8 mouse cellular contexts compared by ENCODE assay signal in genomic region chr1:191075199-191075883, GRCm38 (mm10). TPM values are rescaled to one million over a fixed set of nuclear protein-coding genes. Genes with fewer than 3 reads are reported as not detected.
DNase-seq lines count a peak whose midpoint lies in the region; ATAC-seq and TF ChIP-seq lines count a peak whose summit lies in the region.

No protein-coding gene starts in this region.

- H3K4me3 ChIP-seq in bone marrow, adult 2 months (replicated peaks; ENCODE audit: control insufficient read depth, low read depth, low read length): no peak overlapping the region
- H3K4me3 ChIP-seq in kidney, adult 2 months (ENCODE audit: insufficient read depth, low read depth, low read length): peak overlapping the region; percentile 29; the same call in 1 of the 2 replicates
- no peak overlapping the region for H3K4me3 ChIP-seq in liver, embryonic 16.5 days (ENCODE audit: low read depth, low read length)

- no peak overlapping the region for H3K27ac ChIP-seq in bone marrow, adult 2 months (ENCODE audit: control insufficient read depth, insufficient read depth, low read depth, low read length, poor library complexity)
- H3K27ac ChIP-seq in kidney, adult 2 months (ENCODE audit: insufficient read depth, low read depth, low read length): peak overlapping the region; percentile 95
- 0 out of 2 replicates have a peak overlapping the region, but pooled peaks have one; percentile 29 for H3K27ac ChIP-seq in liver, embryonic 16.5 days (ENCODE audit: low read length)

- H3K9me3 ChIP-seq in liver, embryonic 16.5 days (replicated peaks; ENCODE audit: control insufficient read depth, low read length): no peaks in the 10 kb centered on the region

- H3K4me1 ChIP-seq in bone marrow, adult 2 months (ENCODE audit: control insufficient read depth, insufficient read depth, low read length): peaks cover 6% of the 10 kb centered on the region; the same call in 1 of the 2 replicates
- H3K4me1 ChIP-seq in kidney, adult 2 months (ENCODE audit: control insufficient read depth, insufficient read depth, low read length): peaks cover 10% of the 10 kb centered on the region; the same call in 1 of the 2 replicates
- peaks cover 7% of the 10 kb centered on the region for H3K4me1 ChIP-seq in liver, embryonic 16.5 days (ENCODE audit: control insufficient read depth, low read depth, low read length)

- H3K9ac ChIP-seq in liver, embryonic 16.5 days (ENCODE audit: low read depth, low read length): no peak overlapping the region

- TF ChIP-seq POLR2A in bone marrow, adult 2 months (IDR thresholded peaks at IDR 0.05; ENCODE audit: borderline replicate concordance, control insufficient read depth, low read depth, low read length): no peak
- no peak for TF ChIP-seq POLR2A in kidney, adult 2 months (IDR thresholded peaks at IDR 0.05; ENCODE audit: low read depth, low read length)

- H3K4me2 ChIP-seq in liver, embryonic 16.5 days (ENCODE audit: low read depth, low read length): no peak overlapping the region

- H3K36me3 ChIP-seq in kidney, adult 2 months (ENCODE audit: control insufficient read depth, insufficient read depth, low read length): no peaks in the 10 kb centered on the region
- peaks cover 70% of the 10 kb centered on the region for H3K36me3 ChIP-seq in liver, embryonic 16.5 days (ENCODE audit: control insufficient read depth, insufficient read depth)

- peak; percentile 30; the same call in 1 of the 2 replicates for ATAC-seq in liver, embryonic 16.5 days (ENCODE audit: low read depth)

- H3K27me3 ChIP-seq in kidney, adult 2 months (replicated peaks; ENCODE audit: control insufficient read depth, insufficient read depth, low read length): no peaks in the 10 kb centered on the region
- H3K27me3 ChIP-seq in liver, embryonic 16.5 days (ENCODE audit: control insufficient read depth, insufficient read depth, low read depth, low read length): no peaks in the 10 kb centered on the region

- peak; percentile 35; the same call in 1 of the 2 replicates for TF ChIP-seq CTCF in bone marrow, adult 2 months (IDR thresholded peaks at IDR 0.05; ENCODE audit: control insufficient read depth, insufficient read depth, low read length)
- TF ChIP-seq CTCF in kidney, adult 2 months (conservative IDR thresholded peaks at IDR 0.05; ENCODE audit: insufficient read depth, insufficient read length, low read depth, low read length): peak; percentile 86

- 43% methylated on average over 10 of the region's 10 CpGs for WGBS in bone marrow, adult 2 months
- 37% methylated on average over 10 of the region's 10 CpGs for WGBS in kidney, adult 2 months
- 50% methylated on average over 10 of the region's 10 CpGs for WGBS in liver, embryonic 16.5 days (ENCODE audit: insufficient replicate concordance)

- peak; percentile 14 for DNase-seq in thymus, postnatal 14 days
- DNase-seq in thymus, postnatal 36 days: no peak
- DNase-seq in forelimb bud, embryonic 11.5 days (ENCODE audit: low read depth, low spot score): peak; percentile 65
- DNase-seq in kidney, adult 2 months: peak; percentile 82
- peak; percentile 56 to 63 for DNase-seq in right cerebral cortex, adult 2 months (ENCODE audit: low spot score in 2 of 2)
- DNase-seq in T-cell, adult 2 months (ENCODE audit: low spot score): no peak

RNA-seq across cellular contexts. Expression of gene Nsl1, which starts 12.5 kb away (rescaled TPM):
- 5.5 and 10.6 TPM in 2 replicates for polyA plus RNA-seq in bone marrow, adult 2 months (2011; ENCODE audit: insufficient read depth, insufficient read length, low replicate concordance, missing spikeins)
- polyA plus RNA-seq in kidney, adult 2 months (2012; rRNA removed): 0.31 and 0.43 TPM in 2 replicates
- polyA plus RNA-seq in liver, embryonic 16.5 days (2015; fragmentation: Nextera tagmentation; extraction: Ambion mirVana): 12.7 and 13.5 TPM in 2 replicates

RNA-seq across cellular contexts. Expression of gene Tatdn3, which starts 12.6 kb away (rescaled TPM):
- polyA plus RNA-seq in bone marrow, adult 2 months (2011; ENCODE audit: insufficient read depth, insufficient read length, low replicate concordance, missing spikeins): 11.1 and 29.6 TPM in 2 replicates
- polyA plus RNA-seq in kidney, adult 2 months (2012; rRNA removed): 8.1 and 10.4 TPM in 2 replicates
- polyA plus RNA-seq in liver, embryonic 16.5 days (2015; fragmentation: Nextera tagmentation; extraction: Ambion mirVana): 5.9 and 6.4 TPM in 2 replicates

RNA-seq across cellular contexts. Expression of gene Batf3, which starts 22.3 kb away (rescaled TPM):
- polyA plus RNA-seq in bone marrow, adult 2 months (2011; ENCODE audit: insufficient read depth, insufficient read length, low replicate concordance, missing spikeins): 2.9 and 3.8 TPM in 2 replicates
- 4.1 and 4.9 TPM in 2 replicates for polyA plus RNA-seq in kidney, adult 2 months (2012; rRNA removed)
- polyA plus RNA-seq in liver, embryonic 16.5 days (2015; fragmentation: Nextera tagmentation; extraction: Ambion mirVana): 1.5 and 2.4 TPM in 2 replicates

RNA-seq across cellular contexts. Expression of gene Spata45, which starts 38.9 kb away (rescaled TPM):
- not detected in 2 replicates for polyA plus RNA-seq in bone marrow, adult 2 months (2011; ENCODE audit: insufficient read depth, insufficient read length, low replicate concordance, missing spikeins)
- not detected in 2 replicates for polyA plus RNA-seq in kidney, adult 2 months (2012; rRNA removed)
- polyA plus RNA-seq in liver, embryonic 16.5 days (2015; fragmentation: Nextera tagmentation; extraction: Ambion mirVana): not detected in 2 replicates

RNA-seq across cellular contexts. Expression of gene Flvcr1, which starts 49.4 kb away (rescaled TPM):
- 5.2 and 5.7 TPM in 2 replicates for polyA plus RNA-seq in bone marrow, adult 2 months (2011; ENCODE audit: insufficient read depth, insufficient read length, low replicate concordance, missing spikeins)
- polyA plus RNA-seq in kidney, adult 2 months (2012; rRNA removed): 10.8 and 16.1 TPM in 2 replicates
- 2.1 and 2.2 TPM in 2 replicates for polyA plus RNA-seq in liver, embryonic 16.5 days (2015; fragmentation: Nextera tagmentation; extraction: Ambion mirVana)

Comparison
In these comparisons a context has a peak if more than half of its experiments do, and no peak if none do; other contexts are left out.
1. DNase-seq: peak in thymus, postnatal 14 days (single experiment), forelimb bud, embryonic 11.5 days (single experiment), kidney, adult 2 months (single experiment) and right cerebral cortex, adult 2 months (2 of 2); none in thymus, postnatal 36 days (0 of 2) and T-cell, adult 2 months (single experiment).